Mouse (Mus musculus): ENCODE data around the gene Trappc6b. TPM values are rescaled to one million over a fixed set of nuclear protein-coding genes. Genes with fewer than 3 reads are reported as not detected.

The Trappc6b gene
- 86.3 TPM for polyA plus RNA-seq (2021)

DNA sequence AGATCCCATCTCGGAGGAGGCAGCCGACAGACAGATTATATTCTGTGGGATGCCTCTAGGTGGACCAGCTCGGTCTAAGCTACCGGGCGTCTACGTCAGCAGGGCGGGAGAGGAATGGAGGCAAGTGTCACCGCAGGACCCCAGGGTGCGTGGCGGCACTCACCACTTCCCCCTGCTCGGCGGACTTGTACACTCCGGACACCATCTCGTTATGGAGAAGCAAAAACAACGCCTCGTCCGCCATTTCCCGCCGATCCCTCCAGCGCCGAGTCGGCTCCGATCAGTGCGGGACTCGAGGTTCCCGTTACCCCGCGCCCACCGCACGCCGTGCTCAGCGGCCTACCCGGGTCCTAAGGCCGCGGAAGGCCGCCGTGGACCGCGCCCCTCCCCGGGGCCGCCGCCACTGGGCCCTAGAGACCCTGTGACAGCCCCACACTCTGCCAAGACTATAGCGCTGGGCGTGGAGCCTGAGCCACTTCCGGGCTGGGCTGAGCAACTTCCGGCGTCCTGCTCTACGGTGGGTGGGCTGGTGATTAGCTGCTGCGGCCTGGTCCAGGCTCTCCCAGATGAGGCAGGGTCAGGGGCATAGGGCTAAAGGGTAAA lies at the start of gene Trappc6b:
TSS of gene Trappc6b (minus strand) at position 480 of the 603 bp plus-strand sequence.
- DNase-seq (ENCODE audit: low read depth, low spot score) (no peak), ATAC-seq (peak; percentile 94)
- TF ChIP-seq CTCF (IDR thresholded peaks at IDR 0.05): no peak
- POLR2A ChIA-PET: no interaction called here
- CTCF ChIA-PET: interaction anchor here (1.0 kb wide), 1 partner anchor 34 kb away, joined by 4 read pairs; the partner anchor contains the start of gene Mia2
- no peaks in the 10 kb centered on the region for H3K27me3 ChIP-seq
- in situ Hi-C loops (cut with MboI; ENCODE audit: low pct_unique_long_range_greater_than_20kb): no loop called here

DNA sequence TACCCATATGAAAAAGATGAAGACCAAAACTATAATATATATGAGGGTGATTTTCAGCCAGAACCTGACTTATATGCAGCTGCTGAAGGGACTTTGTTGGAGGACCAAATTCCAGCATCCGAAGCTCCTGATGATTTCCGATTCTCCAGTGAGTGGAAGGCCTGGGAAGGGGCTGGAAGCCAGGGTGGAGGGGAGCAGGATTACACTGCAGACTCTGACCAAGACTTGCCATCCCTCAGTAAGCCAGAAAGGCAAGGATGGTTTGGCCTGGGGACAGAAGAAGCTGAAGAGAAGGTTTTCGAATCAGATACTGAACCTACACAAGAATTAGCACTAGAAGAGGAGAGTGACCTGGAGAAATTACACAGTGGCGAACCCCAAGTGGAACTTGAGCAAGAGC lies 46.7 kb upstream of the Trappc6b start:
- H3K27me3 ChIP-seq: no peaks in the 10 kb centered on the region
- ATAC-seq (no peak), DNase-seq (ENCODE audit: low read depth, low spot score) (no peak)
- no peak for TF ChIP-seq CTCF (IDR thresholded peaks at IDR 0.05)
- CTCF ChIA-PET: no interaction called here
- in situ Hi-C loops (cut with MboI; ENCODE audit: low pct_unique_long_range_greater_than_20kb): no loop called here
- POLR2A ChIA-PET: no interaction called here

- DNase-seq (ENCODE audit: low read depth, low spot score): no peak
- ChIA-PET POLR2A (no interaction called here), CTCF (interaction anchor here (1.5 kb wide), 1 partner anchor 13 kb away, joined by 3 read pairs; no protein-coding TSS in a partner anchor)
- ATAC-seq: no peak
- no peaks in the 10 kb centered on the region for H3K27me3 ChIP-seq
- TF ChIP-seq CTCF (IDR thresholded peaks at IDR 0.05): no peak
- in situ Hi-C loops (cut with MboI; ENCODE audit: low pct_unique_long_range_greater_than_20kb): no loop called here
These were observed 45.2 kb upstream of the Trappc6b start for GRCm38 (mm10) chr12:59106491-59106890.

DNA sequence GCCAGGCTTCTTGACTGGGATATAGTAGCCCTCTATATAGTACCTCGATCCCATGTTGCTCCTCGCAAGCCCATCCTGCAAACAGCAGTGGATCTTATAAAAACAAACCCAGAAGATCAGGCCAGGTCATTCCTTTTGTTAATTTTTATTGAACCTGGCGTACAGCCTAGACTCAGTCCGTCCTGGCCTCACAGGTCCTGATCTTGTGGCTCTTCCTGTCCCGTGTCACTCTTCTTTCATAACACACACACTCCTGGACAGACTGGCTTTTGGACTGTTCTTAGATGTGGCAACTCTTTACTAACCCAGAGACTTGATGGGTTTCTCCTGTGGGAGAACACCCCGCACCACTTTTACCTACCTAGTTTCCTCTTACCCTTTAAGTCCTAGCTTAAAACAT lies 44.6 kb upstream of the Trappc6b start:
- in situ Hi-C loops (cut with MboI; ENCODE audit: low pct_unique_long_range_greater_than_20kb): no loop called here
- ChIA-PET CTCF (interaction anchor here (1.5 kb wide), 1 partner anchor 14 kb away, joined by 3 read pairs; no protein-coding TSS in a partner anchor), POLR2A (no interaction called here)
- TF ChIP-seq CTCF (IDR thresholded peaks at IDR 0.05): no peak
- ATAC-seq (no peak), DNase-seq (ENCODE audit: low read depth, low spot score) (no peak)
- no peaks in the 10 kb centered on the region for H3K27me3 ChIP-seq

- TF ChIP-seq CTCF (IDR thresholded peaks at IDR 0.05): no peak
- in situ Hi-C loops (cut with MboI; ENCODE audit: low pct_unique_long_range_greater_than_20kb): no loop called here
- H3K27me3 ChIP-seq: no peaks in the 10 kb centered on the region
- ChIA-PET CTCF (no interaction called here), POLR2A (no interaction called here)
- DNase-seq (ENCODE audit: low read depth, low spot score) (no peak), ATAC-seq (no peak)
These were observed 43.5 kb upstream of the Trappc6b start for GRCm38 (mm10) chr12:59104771-59105170.

DNA sequence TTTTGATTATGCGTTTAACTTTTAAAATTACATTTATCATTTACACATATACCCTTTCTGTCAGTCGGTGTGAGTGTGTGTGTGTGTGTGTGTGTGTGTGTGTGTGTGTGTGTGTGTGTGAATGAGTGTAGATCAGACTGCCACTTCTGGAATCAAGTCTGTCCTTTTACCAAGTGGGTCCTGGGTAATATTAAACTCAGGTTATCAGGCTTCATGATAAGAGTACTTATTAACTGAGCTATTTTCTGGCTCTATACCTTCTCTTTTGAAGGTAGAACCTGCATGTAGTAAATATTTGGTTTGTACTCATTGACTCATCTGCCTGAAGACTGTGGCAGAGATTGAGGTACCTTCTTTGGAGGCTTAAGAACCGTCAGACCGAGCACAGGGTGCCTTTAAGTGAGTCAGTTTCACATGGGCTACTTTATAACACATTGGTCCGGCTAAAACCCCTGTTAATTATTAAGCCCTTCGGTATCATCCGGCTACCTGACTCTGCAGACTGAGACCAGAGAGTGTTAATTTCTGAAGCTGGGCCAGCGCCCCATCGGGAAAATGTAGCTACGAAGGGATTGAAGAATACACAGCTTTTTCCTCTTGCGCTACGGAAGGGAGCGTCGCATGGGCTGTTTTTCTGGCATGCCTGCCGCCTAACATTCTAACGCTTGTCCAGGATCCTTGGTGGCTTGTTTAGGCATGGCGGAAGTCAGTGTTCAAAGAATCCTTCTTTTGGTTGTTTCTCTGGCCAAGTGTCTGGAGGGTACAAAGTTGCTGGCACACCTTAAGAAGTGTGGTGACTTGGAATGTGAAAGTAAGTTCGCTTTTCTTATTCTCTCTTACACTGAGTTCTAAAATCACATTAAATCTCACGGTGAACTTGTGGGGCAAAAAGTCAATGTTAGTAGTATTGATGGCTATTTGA lies 34.1 kb upstream of the Trappc6b start, which contains the start of gene Mia2:
TSS of gene Mia2 (plus strand) at position 696 of the 922 bp plus-strand sequence.
- in situ Hi-C loops (cut with MboI; ENCODE audit: low pct_unique_long_range_greater_than_20kb): no loop called here
- peak; percentile 98 for ATAC-seq
- peak; percentile 66 for DNase-seq (ENCODE audit: low read depth, low spot score)
- ChIA-PET CTCF (interaction anchor here (0.7 to 1.9 kb wide), 3 partner anchors 19 to 34 kb away, joined by 3 to 5 read pairs (median 4); partner anchors contain the start of genes Pnn and Trappc6b), POLR2A (interaction anchor here (0.5 to 1.9 kb wide), 3 partner anchors 27 to 70 kb away, joined by 3 to 6 read pairs (median 3); no protein-coding TSS in a partner anchor)
- no peak for TF ChIP-seq CTCF (IDR thresholded peaks at IDR 0.05)
- H3K27me3 ChIP-seq: no peaks in the 10 kb centered on the region

DNA sequence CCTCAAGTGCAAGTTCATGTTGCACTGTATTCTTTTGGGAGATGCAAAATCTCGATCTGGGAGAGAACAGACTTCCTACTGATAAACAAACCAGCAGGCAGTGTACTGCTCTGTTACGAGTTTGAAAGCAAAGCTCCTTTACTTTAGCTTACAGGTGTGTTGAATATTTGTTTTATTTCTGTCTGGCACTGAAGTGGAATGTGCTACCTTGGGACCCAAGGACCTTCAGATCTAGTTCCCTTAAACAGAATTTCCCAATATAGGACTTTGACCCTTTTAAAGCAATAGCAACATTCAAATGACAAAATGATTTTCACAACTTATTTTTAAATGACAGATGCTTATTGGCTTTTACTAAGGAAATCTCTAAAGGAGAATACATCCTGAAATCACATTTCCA lies 32.3 kb upstream of the Trappc6b start:
- POLR2A ChIA-PET: no interaction called here
- ATAC-seq: no peak

DNA sequence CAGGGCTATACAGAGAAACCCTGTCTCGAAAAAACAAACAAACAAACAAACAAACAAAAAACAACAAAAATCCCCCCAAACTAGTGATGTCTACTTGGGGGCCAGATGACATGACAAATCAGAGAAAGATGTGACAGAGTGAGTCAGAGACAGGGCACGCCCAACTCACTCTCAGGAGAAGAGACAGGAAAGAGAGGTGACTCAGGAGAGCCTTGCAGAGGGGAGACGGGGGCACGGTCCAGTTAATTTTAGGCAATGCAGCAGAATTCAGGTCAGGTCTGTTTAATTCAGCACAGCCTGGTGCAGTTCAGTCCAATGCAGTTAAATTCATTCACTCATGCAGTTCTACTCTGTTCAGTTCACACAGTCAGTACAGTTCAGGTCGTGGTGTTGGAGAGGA lies 24.9 kb upstream of the Trappc6b start:
- no peaks in the 10 kb centered on the region for H3K27me3 ChIP-seq
- ChIA-PET POLR2A (no interaction called here), CTCF (no interaction called here)
- DNase-seq (ENCODE audit: low read depth, low spot score) (no peak), ATAC-seq (no peak)
- in situ Hi-C loops (cut with MboI; ENCODE audit: low pct_unique_long_range_greater_than_20kb): no loop called here
- no peak for TF ChIP-seq CTCF (IDR thresholded peaks at IDR 0.05)

More for the DNA sequence above, 32.3 kb upstream of the Trappc6b start:
- in situ Hi-C loops (cut with MboI; ENCODE audit: low pct_unique_long_range_greater_than_20kb): no loop called here
- TF ChIP-seq CTCF (IDR thresholded peaks at IDR 0.05): no peak
- no peak for DNase-seq (ENCODE audit: low read depth, low spot score)
- CTCF ChIA-PET: no interaction called here
- no peaks in the 10 kb centered on the region for H3K27me3 ChIP-seq

DNA sequence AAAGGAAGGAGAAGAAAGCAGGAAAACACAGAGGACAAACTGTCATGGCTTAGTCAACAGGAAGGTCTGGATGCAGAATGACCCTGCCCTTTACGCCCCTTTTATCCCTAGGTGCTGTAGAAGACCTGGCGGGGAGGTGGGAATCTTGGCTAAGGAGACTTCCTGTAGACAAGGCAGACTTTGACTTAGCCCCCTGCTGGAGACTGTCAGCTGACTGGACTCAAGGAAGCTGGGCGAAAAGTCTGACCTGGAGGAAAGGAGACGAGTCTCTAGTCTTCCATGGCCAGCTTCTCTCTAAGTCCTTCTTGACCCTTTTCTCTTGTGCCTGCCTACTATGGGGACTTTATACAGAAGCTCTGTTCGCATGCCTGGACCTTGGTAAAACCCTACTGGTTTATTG lies 23.2 kb upstream of the Trappc6b start:
- no peak for TF ChIP-seq CTCF (IDR thresholded peaks at IDR 0.05)
- DNase-seq (ENCODE audit: low read depth, low spot score): no peak
- ChIA-PET CTCF (interaction anchor here (1.4 kb wide), 1 partner anchor 10 kb away, joined by 3 read pairs; no protein-coding TSS in a partner anchor), POLR2A (interaction anchor here (0.9 kb wide), 1 partner anchor 8 kb away, joined by 3 read pairs; no protein-coding TSS in a partner anchor)
- ATAC-seq: no peak
- no peaks in the 10 kb centered on the region for H3K27me3 ChIP-seq
- in situ Hi-C loops (cut with MboI; ENCODE audit: low pct_unique_long_range_greater_than_20kb): no loop called here

DNA sequence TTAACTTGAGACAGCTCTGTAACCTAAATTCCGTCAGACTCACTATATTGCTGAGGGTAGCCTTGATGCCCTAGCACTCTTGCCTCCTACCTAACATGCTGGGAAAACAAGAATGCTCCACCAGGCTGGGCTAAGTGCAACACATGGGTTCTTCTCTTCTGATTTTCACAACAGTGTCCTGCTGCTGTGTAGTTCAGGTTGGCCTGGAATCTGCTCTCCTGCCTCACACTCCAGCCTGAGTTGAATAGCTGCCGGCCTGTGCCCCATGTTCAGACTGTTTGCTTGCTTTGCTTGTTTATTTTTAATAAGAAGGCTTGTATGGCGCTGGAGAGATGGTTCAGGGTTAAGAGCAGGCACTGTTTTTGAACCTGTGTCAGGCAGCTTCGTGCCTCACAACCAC lies 19.2 kb upstream of the Trappc6b start:
- ATAC-seq (no peak), DNase-seq (ENCODE audit: low read depth, low spot score) (no peak)
- ChIA-PET POLR2A (no interaction called here), CTCF (no interaction called here)
- in situ Hi-C loops (cut with MboI; ENCODE audit: low pct_unique_long_range_greater_than_20kb): no loop called here
- no peaks in the 10 kb centered on the region for H3K27me3 ChIP-seq
- no peak for TF ChIP-seq CTCF (IDR thresholded peaks at IDR 0.05)

GRCm38 (mm10) chr12:59077883-59078282 lies 16.6 kb upstream of the Trappc6b start:
- ChIA-PET CTCF (no interaction called here), POLR2A (no interaction called here)
- TF ChIP-seq CTCF (IDR thresholded peaks at IDR 0.05): no peak
- no peaks in the 10 kb centered on the region for H3K27me3 ChIP-seq
- in situ Hi-C loops (cut with MboI; ENCODE audit: low pct_unique_long_range_greater_than_20kb): no loop called here
- no peak for DNase-seq (ENCODE audit: low read depth, low spot score)
- no peak for ATAC-seq
